Mouse (Mus musculus) kidney, postnatal 4 days (tissue): ENCODE results near the gene Pkm.

Experiments
- DNase-seq, 2 experiments: peaks; one replicate each; pipeline ENCODE4 v3.0.0; 2021; ENCODE audit warnings: mixed read lengths in 2 of 2

Pkm gene

DNA sequence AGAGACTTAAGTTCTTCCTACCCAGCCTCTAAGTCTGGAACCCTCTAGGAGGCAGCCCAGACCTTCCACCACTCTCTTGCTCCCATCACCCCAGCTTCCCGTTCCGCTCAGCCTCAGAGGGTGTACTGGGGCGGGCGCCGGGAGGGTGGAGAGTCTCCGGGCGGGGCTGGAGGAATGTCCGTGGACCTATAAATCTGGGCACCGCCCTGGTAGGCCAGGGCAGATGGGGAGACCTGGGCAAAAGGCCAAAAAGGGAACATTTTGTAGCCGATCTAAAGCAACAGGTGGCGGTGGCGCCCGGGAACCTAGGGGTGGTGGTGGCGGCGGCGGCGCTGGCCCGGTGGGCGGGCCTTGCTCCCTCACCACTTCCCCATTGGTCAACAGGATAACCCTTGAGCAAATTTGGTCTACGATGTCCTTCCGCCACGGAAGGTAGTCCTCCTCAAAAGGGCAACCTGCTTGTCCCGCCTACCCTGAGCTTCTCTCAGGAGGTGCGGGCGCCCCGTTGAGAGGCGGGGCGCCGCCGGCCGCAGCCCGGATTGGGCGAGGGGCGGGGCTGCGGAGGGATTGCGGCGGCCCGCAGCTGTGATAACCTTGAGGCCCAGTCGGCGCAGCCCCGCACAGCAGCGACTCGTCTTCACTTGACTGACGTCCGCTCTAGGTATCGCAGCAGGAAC is at the start of gene Pkm:
Pkm (plus strand) TSS at position 411 of the 677 bp plus-strand sequence.
- DNase-seq, result peak; percentile 94 to 97

DNA sequence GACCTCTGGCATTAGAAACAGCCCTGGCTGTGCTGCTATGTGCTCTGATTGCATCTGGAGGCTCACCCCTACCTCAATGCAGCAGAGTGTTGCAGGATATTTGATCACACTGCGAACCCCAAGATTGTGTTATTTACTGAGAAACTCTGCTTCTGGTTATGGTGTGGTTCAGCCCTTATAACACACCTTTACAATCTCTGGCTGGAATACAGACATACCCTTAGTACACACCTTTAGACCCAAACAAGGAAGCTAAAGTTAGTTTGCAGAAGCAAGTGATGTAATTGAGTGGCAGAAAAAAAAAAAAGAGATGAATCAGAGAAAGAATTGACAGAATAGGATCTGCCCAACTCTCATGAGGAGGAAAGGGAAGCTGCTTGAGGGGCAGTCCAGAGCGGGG is 45.2 kb upstream of the Pkm start:
- DNase-seq, result no peak

- no peak for DNase-seq
Measured at GRCm38 (mm10) chr9:59615797-59616196, 40.4 kb upstream of the Pkm start.

DNA sequence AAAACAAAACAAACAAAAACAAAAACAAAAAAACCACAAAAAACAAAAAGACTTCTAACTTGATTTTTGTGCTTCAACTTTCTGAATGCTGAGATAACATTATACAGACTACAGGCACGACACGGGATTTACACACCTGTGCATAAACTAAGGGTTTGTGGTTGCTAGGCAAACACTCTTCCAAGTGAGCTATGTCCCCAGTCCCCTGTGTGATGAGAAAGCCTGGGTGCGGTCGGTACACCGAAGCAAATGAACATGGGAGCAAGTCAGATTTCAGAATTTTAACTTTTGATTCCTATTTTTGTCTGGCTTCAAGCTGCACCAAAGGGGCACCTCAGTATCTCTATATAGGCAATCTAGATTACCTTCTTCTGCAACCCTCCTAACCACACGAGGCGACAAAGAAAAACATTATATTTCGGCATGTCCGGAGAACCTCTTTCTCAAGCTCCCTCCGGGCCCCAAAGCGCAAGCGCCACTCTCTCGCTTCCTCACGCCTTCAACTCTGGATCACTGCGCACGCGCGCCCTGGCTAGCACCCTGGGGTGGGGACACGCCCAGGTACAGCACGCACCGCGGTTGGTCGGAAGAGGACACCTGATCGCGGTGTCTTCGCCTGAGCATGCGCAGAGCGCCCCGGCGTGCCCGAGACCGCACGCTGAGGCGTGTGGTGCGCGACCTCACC is 39.4 kb upstream of the Pkm start, which contains the start of gene Parp6:
Parp6 (plus strand) TSS at position 663 of the 685 bp plus-strand sequence.
- DNase-seq, result peak; percentile 100

DNA sequence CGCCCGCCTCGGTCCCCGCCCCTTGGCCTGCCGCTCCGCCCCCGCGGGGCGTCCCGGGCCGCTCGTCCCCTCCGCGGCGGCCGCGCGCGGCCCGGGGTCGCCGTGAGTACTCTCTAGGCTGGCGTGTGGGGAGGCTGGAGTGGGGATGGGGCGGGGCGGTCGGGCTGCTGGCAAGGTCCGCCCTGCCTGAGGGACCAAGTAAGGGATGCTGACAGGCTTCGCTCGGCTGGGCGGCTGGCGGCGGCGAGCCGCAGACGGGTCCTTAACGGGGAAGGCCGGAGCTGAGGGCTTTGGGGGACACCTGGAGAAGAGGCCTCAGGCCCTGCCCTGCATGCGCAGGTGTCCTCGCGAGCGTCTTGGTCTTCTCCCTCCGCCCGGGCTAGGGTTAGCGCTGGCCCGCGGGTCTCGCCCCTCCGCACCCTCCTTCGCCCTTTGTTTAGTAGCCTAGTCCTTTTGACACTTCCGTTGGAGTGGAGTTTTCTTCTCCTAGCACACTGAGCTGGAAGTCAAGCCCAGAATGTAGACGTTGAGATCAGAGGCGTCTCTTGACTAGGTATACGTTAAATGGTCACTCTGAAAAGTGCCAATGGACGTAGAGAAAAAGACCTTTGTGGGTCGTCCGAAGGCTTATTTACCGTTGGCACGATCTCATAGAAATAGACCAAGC is 38.7 kb upstream of the Pkm start:
- DNase-seq, result no peak

DNA sequence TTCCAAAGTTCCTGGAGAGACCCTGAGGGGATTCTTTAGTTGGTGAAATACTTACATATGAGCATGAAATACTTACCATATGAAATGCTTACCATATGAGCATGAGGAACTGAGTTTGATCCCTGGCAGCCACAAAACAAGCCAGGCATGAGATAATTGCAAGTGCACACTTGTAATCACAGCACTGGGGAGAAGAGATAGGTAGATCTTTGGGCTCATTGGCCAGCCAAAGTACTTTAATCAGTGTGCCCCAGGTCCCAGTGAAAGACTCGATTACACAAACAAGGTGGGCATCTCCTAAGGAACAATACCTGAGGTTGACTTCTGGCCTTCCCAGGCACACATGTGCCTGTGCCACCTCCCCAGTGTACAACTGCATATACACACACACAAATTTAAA is 17.8 kb upstream of the Pkm start:
- no peak for DNase-seq

- DNase-seq, result no peak
Measured at GRCm38 (mm10) chr9:59639936-59640335, 16.2 kb upstream of the Pkm start.

GRCm38 (mm10) chr9:59641320-59641719 is 14.8 kb upstream of the Pkm start:
- DNase-seq, result no peak

GRCm38 (mm10) chr9:59649911-59650310 is 6.3 kb upstream of the Pkm start:
- no peak for DNase-seq

DNA sequence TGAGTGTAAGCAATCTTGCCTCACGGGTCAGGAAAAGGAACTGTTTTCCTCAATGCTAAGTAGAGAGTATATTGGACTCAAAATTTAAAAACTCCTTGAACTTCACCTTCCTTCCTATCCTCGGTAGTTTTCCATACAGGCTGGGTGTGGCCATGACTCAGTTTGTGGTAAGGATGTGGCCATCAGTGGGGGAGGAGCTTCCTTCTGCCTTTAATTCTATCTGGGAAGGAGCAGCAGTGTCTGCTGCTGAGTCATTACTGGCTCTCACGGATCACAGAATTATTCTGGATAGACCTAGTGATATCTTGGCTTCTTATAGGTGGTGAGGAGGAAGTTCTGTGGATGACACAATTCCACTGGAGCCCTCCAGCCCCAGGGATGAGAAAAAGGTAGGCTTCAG is 2.8 kb upstream of the Pkm start:
- DNase-seq, result no peak

DNA sequence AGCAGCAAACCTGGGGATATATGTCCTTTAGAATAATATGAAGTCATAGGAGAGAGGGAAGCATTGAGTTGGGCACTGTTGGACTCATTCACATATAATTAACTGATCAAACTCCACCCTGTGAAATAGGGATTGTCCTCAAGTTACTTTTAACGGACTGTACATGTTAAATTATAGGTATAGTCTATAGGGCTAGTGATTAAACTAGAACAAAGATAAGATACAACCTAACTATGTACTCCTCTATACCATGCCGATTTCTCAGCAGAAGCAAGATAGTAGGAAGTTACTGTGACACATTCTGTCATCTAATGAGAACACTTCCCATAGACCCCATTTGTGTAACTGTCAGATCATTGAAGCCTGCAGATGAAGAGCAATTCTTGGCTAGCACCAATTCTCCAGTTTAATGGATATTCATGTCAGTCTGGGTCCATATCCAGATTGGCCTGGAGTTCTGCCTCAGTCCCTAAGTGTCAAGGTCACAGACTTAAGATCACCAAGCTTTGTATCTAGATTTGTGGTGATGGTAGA is 1.7 kb upstream of the Pkm start:
- no peak for DNase-seq

GRCm38 (mm10) chr9:59656635-59657617 is 758 bp downstream of the Pkm start:
- DNase-seq, result peak; percentile 87 to 92

DNA sequence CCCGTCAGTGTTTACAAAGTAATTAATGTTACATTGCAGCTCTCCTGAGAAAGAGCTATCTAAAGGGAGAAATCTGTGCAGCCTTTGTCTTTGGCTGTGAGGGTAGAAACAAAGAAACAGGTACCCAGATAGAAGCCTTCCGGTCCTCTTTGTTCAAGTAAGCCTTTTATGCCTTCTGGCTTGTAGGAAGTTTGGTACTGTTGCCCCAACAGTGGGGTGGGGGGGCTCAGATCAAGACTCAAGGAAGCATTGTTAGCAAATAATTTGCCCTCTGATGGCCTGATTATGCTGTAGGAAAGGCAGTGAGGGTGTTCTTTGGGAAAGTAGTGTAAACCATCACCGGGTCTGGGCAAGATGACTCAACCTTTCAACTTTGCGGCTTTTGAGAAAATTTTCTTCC is 2.0 kb downstream of the Pkm start:
- no peak for DNase-seq

- DNase-seq, result peak; percentile 89 to 93
Measured at GRCm38 (mm10) chr9:59659036-59660026, 3.2 kb downstream of the Pkm start.

DNA sequence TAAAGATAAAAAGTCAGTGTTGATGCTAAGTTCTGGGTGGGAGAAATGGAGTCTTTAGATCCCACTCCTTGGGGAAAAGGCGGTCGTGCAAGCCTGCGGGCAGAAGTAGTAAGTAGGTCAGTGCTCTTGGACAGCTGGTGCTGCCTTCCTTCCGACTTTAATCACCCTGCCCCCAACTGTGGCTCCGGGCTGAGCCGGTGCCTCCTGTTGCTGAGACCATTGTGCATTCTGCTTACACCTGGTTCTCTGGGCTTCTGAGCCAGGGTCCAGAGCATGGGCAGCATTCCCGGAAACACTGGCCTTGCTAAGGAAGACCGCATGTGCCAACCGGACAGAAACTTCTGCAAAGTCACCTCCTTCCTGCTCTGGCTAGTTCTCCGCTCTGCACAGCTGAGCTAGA is 4.3 kb downstream of the Pkm start:
- DNase-seq, result peak; percentile 51 to 62

DNA sequence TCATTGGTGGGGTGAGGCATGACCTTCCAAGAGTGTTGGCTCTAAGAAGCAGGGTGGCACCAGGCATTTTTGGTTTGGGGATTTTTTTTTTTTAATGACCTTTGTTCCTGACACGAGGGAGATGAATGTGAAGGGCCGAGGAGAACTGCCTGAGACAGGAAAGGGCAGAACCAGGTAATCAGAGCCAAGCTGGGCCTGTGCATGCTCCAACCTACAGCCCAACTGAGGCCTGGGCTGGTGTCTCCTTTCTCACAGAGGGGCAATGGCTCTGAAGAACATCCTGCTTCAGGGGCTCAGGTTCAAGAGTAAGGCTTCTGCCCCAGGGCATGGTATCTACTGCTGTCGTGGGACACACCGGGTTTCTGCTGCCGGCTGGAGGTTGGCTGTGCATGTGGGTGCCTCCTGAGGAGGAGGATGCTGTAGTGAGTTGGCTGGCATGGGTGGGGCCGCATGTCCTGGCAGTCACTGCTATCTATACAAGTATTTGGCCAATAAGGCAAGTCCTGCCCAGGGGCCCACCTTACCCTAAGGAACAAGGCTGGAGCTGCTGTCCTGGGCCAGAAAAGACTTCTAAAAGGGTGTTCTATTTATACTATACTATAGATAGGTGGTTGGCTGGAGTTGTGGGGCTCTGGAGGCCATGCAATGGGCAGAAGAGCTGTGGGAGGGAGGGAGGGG is 5.3 kb downstream of the Pkm start:
- DNase-seq, result no peak

GRCm38 (mm10) chr9:59663226-59663625 is 7.1 kb downstream of the Pkm start:
- DNase-seq, result no peak

GRCm38 (mm10) chr9:59663957-59664356 is 7.8 kb downstream of the Pkm start:
- no peak for DNase-seq

DNA sequence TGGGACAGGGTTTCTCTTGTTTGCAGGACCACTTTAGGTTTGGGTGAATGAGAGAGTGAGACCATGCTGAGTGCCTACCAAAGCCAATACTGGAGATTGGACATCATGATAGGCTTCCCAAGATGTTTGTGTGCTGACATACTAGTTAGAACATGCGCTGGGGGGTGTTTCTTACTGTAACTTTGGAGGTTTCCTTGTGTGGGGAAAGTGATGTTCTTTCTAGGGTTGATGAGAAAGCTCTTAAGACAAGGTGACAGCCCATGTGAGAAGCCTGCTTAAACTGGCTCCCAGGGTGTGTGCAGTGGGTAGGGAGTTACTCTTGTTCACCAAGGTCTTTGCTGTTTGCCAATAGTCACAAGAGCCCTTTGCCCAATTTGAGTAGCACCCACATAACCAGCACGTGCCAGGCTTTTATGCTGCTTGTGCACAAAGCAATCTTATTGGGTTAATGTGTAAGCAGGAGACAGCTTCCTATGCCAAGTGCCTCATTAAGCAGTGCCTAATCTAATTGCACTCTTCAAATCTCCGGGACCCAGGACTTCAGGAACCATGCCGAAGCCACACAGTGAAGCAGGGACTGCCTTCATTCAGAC is 8.6 kb downstream of the Pkm start:
- DNase-seq, result peak in 1 of 2 experiments; percentile 21

DNA sequence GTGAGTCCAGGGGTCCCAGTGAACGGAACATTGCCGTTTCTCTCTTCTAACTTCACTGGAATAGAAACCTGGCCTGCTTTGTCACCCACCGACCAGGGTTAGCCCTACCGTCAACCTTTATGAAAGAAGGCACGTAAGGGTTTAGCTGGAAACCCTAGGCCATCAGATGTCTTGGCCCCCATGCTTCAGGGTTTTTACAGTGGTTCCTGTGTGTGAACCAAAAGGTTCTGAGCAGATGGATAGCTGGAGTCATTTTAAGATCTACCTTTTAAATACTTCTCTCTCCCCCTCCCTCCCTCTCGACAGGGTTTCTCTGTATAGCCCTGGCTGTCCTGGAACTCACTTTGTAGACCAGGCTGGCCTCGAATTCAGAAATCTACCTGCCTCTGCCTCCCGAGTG is 9.8 kb downstream of the Pkm start:
- DNase-seq, result no peak
